Mouse (Mus musculus): ENCODE data around the gene Notch2. TPM values are rescaled to one million over a fixed set of nuclear protein-coding genes. Genes with fewer than 3 reads are reported as not detected.

Notch2 gene
- polyA plus RNA-seq, 1 experiment from 2014 or later: 14.5 TPM

- H3K9ac ChIP-seq (ENCODE audit: low read length): no peak overlapping the region
- H3K27ac ChIP-seq (replicated peaks in 1 of 2; ENCODE audit: control insufficient read depth in 1 of 2, insufficient read depth in 1 of 2, low read depth in 2 of 2, low read length in 2 of 2): no peak overlapping the region
- H3K4me3 ChIP-seq (ENCODE audit: control insufficient read depth in 1 of 2, insufficient read depth in 1 of 2, low read depth in 1 of 2, low read length in 2 of 2): no peak overlapping the region
- no peak overlapping the region for H3K4me2 ChIP-seq (ENCODE audit: low read length)
- WGBS: 78% methylated on average over 6 of the region's 6 CpGs
- no peak for ATAC-seq (ENCODE audit: insufficient number of reproducible peaks, insufficient read depth, low FRiP score, low read depth)
- peaks cover 0 to 4% of the 10 kb centered on the region in 2 experiments; a peak in 1 of 4 replicates for H3K4me1 ChIP-seq (ENCODE audit: control insufficient read depth in 2 of 2, insufficient read depth in 2 of 2, low read length in 2 of 2)
- no peaks in the 10 kb centered on the region for H3K9me3 ChIP-seq (ENCODE audit: control insufficient read depth, low read length)
- no peaks in the 10 kb centered on the region for H3K36me3 ChIP-seq (ENCODE audit: control insufficient read depth, insufficient read depth, low read length)
- no peaks in the 10 kb centered on the region for H3K27me3 ChIP-seq (ENCODE audit: control insufficient read depth, insufficient read depth, low read length)
These were observed 5.2 kb upstream of the Notch2 start for GRCm38 (mm10) chr3:98008143-98008542.

GRCm38 (mm10) chr3:98009190-98009840 lies 4.0 kb upstream of the Notch2 start:
- Histone ChIP-seq H3K4me3 (ENCODE audit: control insufficient read depth in 1 of 2, insufficient read depth in 1 of 2, low read depth in 1 of 2, low read length in 2 of 2) (no peak overlapping the region), H3K9me3 (ENCODE audit: control insufficient read depth, low read length) (no peaks in the 10 kb centered on the region), H3K27ac (replicated peaks in 1 of 2; ENCODE audit: control insufficient read depth in 1 of 2, insufficient read depth in 1 of 2, low read depth in 2 of 2, low read length in 2 of 2) (no peak overlapping the region), H3K9ac (ENCODE audit: low read length) (no peak overlapping the region), H3K4me2 (ENCODE audit: low read length) (no peak overlapping the region), H3K36me3 (ENCODE audit: control insufficient read depth, insufficient read depth, low read length) (no peaks in the 10 kb centered on the region), H3K4me1 (ENCODE audit: control insufficient read depth in 2 of 2, insufficient read depth in 2 of 2, low read length in 2 of 2) (peaks cover 0 to 4% of the 10 kb centered on the region in 2 experiments; a peak in 1 of 4 replicates), H3K27me3 (ENCODE audit: control insufficient read depth, insufficient read depth, low read length) (no peaks in the 10 kb centered on the region)
- 64% methylated on average over 7 of the region's 7 CpGs for WGBS
- ATAC-seq (ENCODE audit: insufficient number of reproducible peaks, insufficient read depth, low FRiP score, low read depth): no peak

GRCm38 (mm10) chr3:98013086-98013400 lies 284 bp upstream of the Notch2 start:
- no peaks in the 10 kb centered on the region for H3K9me3 ChIP-seq (ENCODE audit: control insufficient read depth, low read length)
- peak overlapping the region; percentile 98 for H3K9ac ChIP-seq (ENCODE audit: low read length)
- H3K4me3 ChIP-seq (ENCODE audit: control insufficient read depth in 1 of 2, insufficient read depth in 1 of 2, low read depth in 1 of 2, low read length in 2 of 2): peak overlapping the region; percentile 52 to 95
- H3K27me3 ChIP-seq (ENCODE audit: control insufficient read depth, insufficient read depth, low read length): no peaks in the 10 kb centered on the region
- H3K4me1 ChIP-seq (ENCODE audit: control insufficient read depth in 2 of 2, insufficient read depth in 2 of 2, low read length in 2 of 2): peaks cover 14 to 38% of the 10 kb centered on the region in 2 experiments
- no peak for ATAC-seq (ENCODE audit: insufficient number of reproducible peaks, insufficient read depth, low FRiP score, low read depth)
- WGBS: under 1% methylated on average over 18 of the region's 18 CpGs
- H3K4me2 ChIP-seq (ENCODE audit: low read length): peak overlapping the region; percentile 68
- 0 out of 4 replicates have a peak overlapping the region, but pooled peaks of 1 of the 2 experiments have one; percentile 97 for H3K27ac ChIP-seq (replicated peaks in 1 of 2; ENCODE audit: control insufficient read depth in 1 of 2, insufficient read depth in 1 of 2, low read depth in 2 of 2, low read length in 2 of 2)
- H3K36me3 ChIP-seq (ENCODE audit: control insufficient read depth, insufficient read depth, low read length): no peaks in the 10 kb centered on the region

- Histone ChIP-seq H3K27me3 (ENCODE audit: control insufficient read depth, insufficient read depth, low read length) (no peaks in the 10 kb centered on the region), H3K9ac (ENCODE audit: low read length) (peak overlapping the region; percentile 98; the same call in 1 of the 2 replicates), H3K4me3 (ENCODE audit: control insufficient read depth in 1 of 2, insufficient read depth in 1 of 2, low read depth in 1 of 2, low read length in 2 of 2) (peak overlapping the region in 1 of 2 experiments; percentile 95; a peak in 1 of 4 replicates), H3K4me1 (ENCODE audit: control insufficient read depth in 2 of 2, insufficient read depth in 2 of 2, low read length in 2 of 2) (peaks cover 28 to 63% of the 10 kb centered on the region in 2 experiments), H3K9me3 (ENCODE audit: control insufficient read depth, low read length) (no peaks in the 10 kb centered on the region), H3K4me2 (ENCODE audit: low read length) (peak overlapping the region; percentile 68), H3K27ac (replicated peaks in 1 of 2; ENCODE audit: control insufficient read depth in 1 of 2, insufficient read depth in 1 of 2, low read depth in 2 of 2, low read length in 2 of 2) (peak overlapping the region in 1 of 2 experiments; percentile 20; a peak in 1 of 4 replicates), H3K36me3 (ENCODE audit: control insufficient read depth, insufficient read depth, low read length) (no peaks in the 10 kb centered on the region)
- 53% methylated on average over 14 of the region's 14 CpGs for WGBS
- ATAC-seq (ENCODE audit: insufficient number of reproducible peaks, insufficient read depth, low FRiP score, low read depth): no peak
These were observed 2.2 kb downstream of the Notch2 start for GRCm38 (mm10) chr3:98015205-98016171.

GRCm38 (mm10) chr3:98016901-98017591 lies 3.7 kb downstream of the Notch2 start:
- peak overlapping the region; percentile 12; the same call in 1 of the 2 replicates for H3K9ac ChIP-seq (ENCODE audit: low read length)
- WGBS: 82% methylated on average over 5 of the region's 5 CpGs
- H3K4me2 ChIP-seq (ENCODE audit: low read length): no peak overlapping the region
- no peaks in the 10 kb centered on the region for H3K9me3 ChIP-seq (ENCODE audit: control insufficient read depth, low read length)
- peaks cover 31 to 76% of the 10 kb centered on the region in 2 experiments for H3K4me1 ChIP-seq (ENCODE audit: control insufficient read depth in 2 of 2, insufficient read depth in 2 of 2, low read length in 2 of 2)
- H3K36me3 ChIP-seq (ENCODE audit: control insufficient read depth, insufficient read depth, low read length): no peaks in the 10 kb centered on the region
- no peaks in the 10 kb centered on the region for H3K27me3 ChIP-seq (ENCODE audit: control insufficient read depth, insufficient read depth, low read length)
- no peak overlapping the region for H3K27ac ChIP-seq (replicated peaks in 1 of 2; ENCODE audit: control insufficient read depth in 1 of 2, insufficient read depth in 1 of 2, low read depth in 2 of 2, low read length in 2 of 2)
- no peak overlapping the region for H3K4me3 ChIP-seq (ENCODE audit: control insufficient read depth in 1 of 2, insufficient read depth in 1 of 2, low read depth in 1 of 2, low read length in 2 of 2)
- ATAC-seq (ENCODE audit: insufficient number of reproducible peaks, insufficient read depth, low FRiP score, low read depth): no peak

- Histone ChIP-seq H3K4me3 (ENCODE audit: control insufficient read depth in 1 of 2, insufficient read depth in 1 of 2, low read depth in 1 of 2, low read length in 2 of 2) (no peak overlapping the region), H3K9ac (ENCODE audit: low read length) (no peak overlapping the region), H3K4me2 (ENCODE audit: low read length) (no peak overlapping the region), H3K4me1 (ENCODE audit: control insufficient read depth in 2 of 2, insufficient read depth in 2 of 2, low read length in 2 of 2) (peaks cover 31 to 72% of the 10 kb centered on the region in 2 experiments), H3K27me3 (ENCODE audit: control insufficient read depth, insufficient read depth, low read length) (no peaks in the 10 kb centered on the region), H3K27ac (replicated peaks in 1 of 2; ENCODE audit: control insufficient read depth in 1 of 2, insufficient read depth in 1 of 2, low read depth in 2 of 2, low read length in 2 of 2) (no peak overlapping the region), H3K9me3 (ENCODE audit: control insufficient read depth, low read length) (no peaks in the 10 kb centered on the region), H3K36me3 (ENCODE audit: control insufficient read depth, insufficient read depth, low read length) (no peaks in the 10 kb centered on the region)
- ATAC-seq (ENCODE audit: insufficient number of reproducible peaks, insufficient read depth, low FRiP score, low read depth): no peak
- 53% methylated on average over 4 of the region's 4 CpGs for WGBS
These were observed 4.9 kb downstream of the Notch2 start for GRCm38 (mm10) chr3:98018187-98018586.
